Mouse (Mus musculus): ENCODE results near the gene Zfp108.

GRCm38 (mm10) chr7:24271191-24271590 is 16.6 kb downstream of the Zfp108 start:
- TF ChIP-seq POLR2A (IDR thresholded peaks at IDR 0.05; ENCODE audit: low read depth, low read length) (no peak), CTCF (IDR thresholded peaks at IDR 0.05; ENCODE audit: borderline replicate concordance, insufficient read depth, low read length) (no peak)

Measured in embryonic fibroblast, embryonic 13.5 days (primary cell).